Mouse (Mus musculus): Measurements from ENCODE around the gene Fkrp. TPM values are rescaled to one million over a fixed set of nuclear protein-coding genes. Genes with fewer than 3 reads are reported as not detected.

The Fkrp gene
- polyA plus RNA-seq, 1 experiment from 2014 or later: 18.8 TPM

Other genes starting within 250 kb of the Fkrp start
- gene Arhgap35, start 201.7 kb downstream of the Fkrp start, polyA plus RNA-seq (2015; fragmentation: Nextera tagmentation; extraction: Ambion mirVana): 3.8 and 4.0 TPM in 2 replicates
- 0.86 and 1.3 TPM in 2 replicates for gene Ceacam15, start 141.0 kb downstream of the Fkrp start, polyA plus RNA-seq (2015; fragmentation: Nextera tagmentation; extraction: Ambion mirVana)
- gene Ceacam9, start 94.8 kb downstream of the Fkrp start, polyA plus RNA-seq (2015; fragmentation: Nextera tagmentation; extraction: Ambion mirVana): 0.23 and 0.44 TPM in 2 replicates
- 326 and 329 TPM in 2 replicates for gene Ap2s1, start 78.3 kb downstream of the Fkrp start, polyA plus RNA-seq (2015; fragmentation: Nextera tagmentation; extraction: Ambion mirVana)
- gene Slc1a5, start 35.4 kb downstream of the Fkrp start, polyA plus RNA-seq (2015; fragmentation: Nextera tagmentation; extraction: Ambion mirVana): 77.9 and 80.3 TPM in 2 replicates
- gene Strn4, start 843 bp downstream of the Fkrp start, polyA plus RNA-seq (2015; fragmentation: Nextera tagmentation; extraction: Ambion mirVana): 57.1 and 60.9 TPM in 2 replicates
- gene Prkd2, start 26.2 kb upstream of the Fkrp start, polyA plus RNA-seq (2015; fragmentation: Nextera tagmentation; extraction: Ambion mirVana): 70.6 and 80.0 TPM in 2 replicates
- 0.13 and 0.18 TPM in 2 replicates for gene Dact3, start 58.6 kb upstream of the Fkrp start, polyA plus RNA-seq (2015; fragmentation: Nextera tagmentation; extraction: Ambion mirVana)
- gene Gng8, start 75.1 kb upstream of the Fkrp start, polyA plus RNA-seq (2015; fragmentation: Nextera tagmentation; extraction: Ambion mirVana): 0.44 and 0.85 TPM in 2 replicates
- gene Ptgir, start 89.8 kb upstream of the Fkrp start, polyA plus RNA-seq (2015; fragmentation: Nextera tagmentation; extraction: Ambion mirVana): 1.9 and 2.6 TPM in 2 replicates
- 201 and 212 TPM in 2 replicates for gene Calm3, start 107.4 kb upstream of the Fkrp start, polyA plus RNA-seq (2015; fragmentation: Nextera tagmentation; extraction: Ambion mirVana)
- gene Pnmal2, start 128.0 kb upstream of the Fkrp start, polyA plus RNA-seq (2015; fragmentation: Nextera tagmentation; extraction: Ambion mirVana): 5.1 and 6.4 TPM in 2 replicates
- gene Pnmal1, start 142.9 kb upstream of the Fkrp start, polyA plus RNA-seq (2015; fragmentation: Nextera tagmentation; extraction: Ambion mirVana): 0.04 TPM in 2 replicates
- 0.33 and 0.49 TPM in 2 replicates for gene Gm42372, start 166.4 kb upstream of the Fkrp start, polyA plus RNA-seq (2015; fragmentation: Nextera tagmentation; extraction: Ambion mirVana)
- 3.7 and 4.7 TPM in 2 replicates for gene Ccdc8, start 176.0 kb upstream of the Fkrp start, polyA plus RNA-seq (2015; fragmentation: Nextera tagmentation; extraction: Ambion mirVana)
- gene Ppp5c, start 211.2 kb upstream of the Fkrp start, polyA plus RNA-seq (2015; fragmentation: Nextera tagmentation; extraction: Ambion mirVana): 120 TPM in 2 replicates
- gene Hif3a, start 245.7 kb upstream of the Fkrp start, polyA plus RNA-seq (2015; fragmentation: Nextera tagmentation; extraction: Ambion mirVana): 1.5 and 2.4 TPM in 2 replicates

All from thymus, postnatal 0 days (tissue).